In the genomic region with DNA sequence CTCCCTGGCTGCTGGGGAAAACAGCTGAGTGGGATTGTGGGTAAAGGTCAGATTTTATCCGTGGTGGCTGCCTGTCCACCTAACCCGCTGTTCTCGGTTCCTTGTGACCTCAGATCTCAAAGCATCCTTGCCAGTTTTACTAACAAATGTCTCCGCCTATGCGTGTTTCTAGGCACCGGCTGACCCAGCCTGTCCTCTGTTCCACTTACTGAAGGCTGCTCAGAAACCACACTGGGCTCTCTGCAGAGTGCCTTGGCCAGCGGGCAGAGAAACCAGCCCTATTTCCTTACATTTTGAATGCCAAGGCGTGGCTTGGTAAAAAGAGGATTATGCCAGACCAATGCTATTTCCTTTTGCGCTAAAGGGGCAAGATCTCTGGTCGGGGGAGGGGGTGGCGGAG, we compare ENCODE assay signal across 23 mouse cellular contexts. TPM values are rescaled to one million over a fixed set of nuclear protein-coding genes. Genes with fewer than 3 reads are reported as not detected.
DNase-seq lines count a peak whose midpoint lies in the region; TF ChIP-seq lines count a peak whose summit lies in the region.
"Had no signal": no experiment of that assay in that cellular context is flagged by ENCODE, and none has a peak within 500 bp of the region (broad histone marks: within the 10 kb centered on the region; RNA-seq: fewer than 3 reads in every experiment).

No protein-coding gene starts in this region.

- H3K4me3 ChIP-seq in ES-Bruce4 (ENCODE audit: low read depth, low read length): peak overlapping the region; percentile 56
- H3K4me3 ChIP-seq: heart, embryonic 13.5 days; hindbrain, embryonic 12.5 days; left cerebral cortex, adult 2 months; liver, embryonic 13.5 days; megakaryocyte, embryonic 14.5 days; midbrain, embryonic 15.5 days; neural tube, embryonic 13.5 days had no signal

- no peaks in the 10 kb centered on the region for H3K4me1 ChIP-seq in ES-Bruce4 (ENCODE audit: control insufficient read depth, insufficient read depth, low read length)
- H3K4me1 ChIP-seq: hindbrain, embryonic 12.5 days; liver, embryonic 13.5 days; midbrain, embryonic 15.5 days; neural tube, embryonic 13.5 days had no signal

- no peak overlapping the region for H3K27ac ChIP-seq in ES-Bruce4 (ENCODE audit: insufficient read depth, low read length)
- H3K27ac ChIP-seq: heart, embryonic 13.5 days; hindbrain, embryonic 12.5 days; left cerebral cortex, adult 2 months; liver, embryonic 13.5 days; midbrain, embryonic 15.5 days; neural tube, embryonic 13.5 days; stomach, postnatal 0 days had no signal

- no peak for TF ChIP-seq POLR2A in ES-Bruce4 (IDR thresholded peaks at IDR 0.05; ENCODE audit: insufficient read depth, low read length)

- no peak for TF ChIP-seq EP300 in ES-Bruce4 (IDR thresholded peaks at IDR 0.05; ENCODE audit: insufficient read depth, low read depth, low read length)

- 0 out of 2 replicates have a peak overlapping the region, but pooled peaks have one; percentile 16 for H3K9ac ChIP-seq in ES-Bruce4 (ENCODE audit: low read depth, poor library complexity, severe bottlenecking)
- H3K9ac ChIP-seq: heart, embryonic 13.5 days; hindbrain, embryonic 12.5 days; liver, embryonic 13.5 days; midbrain, embryonic 15.5 days; neural tube, embryonic 13.5 days had no signal

- H3K36me3 ChIP-seq in ES-Bruce4 (ENCODE audit: control insufficient read depth, insufficient read depth, low read length, poor library complexity, severe bottlenecking): no peaks in the 10 kb centered on the region
- H3K36me3 ChIP-seq: heart, embryonic 13.5 days; hindbrain, embryonic 12.5 days; liver, embryonic 13.5 days; midbrain, embryonic 15.5 days; neural tube, embryonic 13.5 days had no signal

- peak; percentile 1 for DNase-seq in layer of hippocampus, adult 11-12 months (ENCODE audit: low spot score)
- no peak for DNase-seq in layer of hippocampus, adult 8-10 months (ENCODE audit: low spot score in 2 of 2)
- DNase-seq in cerebellum, adult 11 months: peak; percentile 29
- DNase-seq in cerebellum, adult 9-11 months: peak; percentile 61
- no peak for DNase-seq in left cerebral cortex, adult 11 months (ENCODE audit: low spot score)
- no peak for DNase-seq in lung, postnatal 14 days
- DNase-seq: adrenal gland, postnatal 14 days; gastrocnemius, postnatal 10 days; heart, adult 18-20 months; heart, postnatal 14 days; kidney, postnatal 14 days; liver, embryonic 13.5 days; lung, adult 2 months; thymus, adult 2 months; thymus, postnatal 4 days had no signal

- H3K27me3 ChIP-seq in ES-Bruce4 (ENCODE audit: control insufficient read depth, insufficient read depth, low read length, poor library complexity, severe bottlenecking): no peaks in the 10 kb centered on the region
- H3K27me3 ChIP-seq: heart, embryonic 13.5 days; hindbrain, embryonic 12.5 days; midbrain, embryonic 15.5 days; neural tube, embryonic 13.5 days had no signal

- no peak for TF ChIP-seq CTCF in ES-Bruce4 (IDR thresholded peaks at IDR 0.05; ENCODE audit: low read depth, low read length)

- H3K9me3 ChIP-seq in ES-Bruce4 (replicated peaks; ENCODE audit: control insufficient read depth, insufficient read depth, low read length, poor library complexity, severe bottlenecking): no peaks in the 10 kb centered on the region
- H3K9me3 ChIP-seq: heart, embryonic 13.5 days; hindbrain, embryonic 12.5 days; liver, embryonic 13.5 days; midbrain, embryonic 15.5 days; neural tube, embryonic 13.5 days had no signal

RNA-seq across cellular contexts. Expression of a gene that starts 42.8 kb away (rescaled TPM):
- 100 to 1,000 TPM; 204 to 259 (median 236) TPM for total RNA-seq in layer of hippocampus, adult 8-10 months (2022)
- 39.3 and 43.1 TPM in 2 replicates for polyA plus RNA-seq in ES-Bruce4 (2011; ENCODE audit: insufficient read depth, insufficient read length, low read depth, missing spikeins)

Comparison
In these comparisons a context has a peak if more than half of its experiments do, and no peak if none do; other contexts are left out.
1. DNase-seq: peak in layer of hippocampus, adult 11-12 months (single experiment), cerebellum, adult 11 months (single experiment) and cerebellum, adult 9-11 months (single experiment); none in layer of hippocampus, adult 8-10 months (0 of 2), left cerebral cortex, adult 11 months (single experiment) and lung, postnatal 14 days (single experiment).